Mouse (Mus musculus) limb, embryonic 14.5 days (tissue): ENCODE results near the gene Ccdc136. TPM values are rescaled to one million over a fixed set of nuclear protein-coding genes. Genes with fewer than 3 reads are reported as not detected.

Experiments used
- ATAC-seq: fragments of 200-750 bp; cut with Nextera tagmentation; 2 replicates; pipeline ENCODE4 v1.8.0; 2017; ENCODE audit warnings: low read depth, moderate number of reproducible peaks, moderate TSS enrichment; ENCODE audit not compliant: low FRiP score
- DNase-seq: peaks from one replicate; pipeline ENCODE4 v3.0.0-alpha.2; 2015; ENCODE audit warnings: low spot score
- H3K27ac ChIP-seq: fragments of 300-500 bp; sonication (generic); replicated peaks from 2 replicates; pipeline ENCODE4 v1.5.1; 2014; ENCODE audit warnings: low read depth, mild to moderate bottlenecking, low read length, moderate library complexity, mixed read lengths
- H3K27me3 ChIP-seq: fragments of 300-500 bp; sonication (generic); 2 replicates; pipeline ENCODE4 v1.6.1; 2014; ENCODE audit warnings: low read length, mixed read lengths; ENCODE audit not compliant: control insufficient read depth, insufficient read depth
- H3K36me3 ChIP-seq: fragments of 300-500 bp; sonication (generic); 2 replicates; pipeline ENCODE4 v1.6.1; 2014; ENCODE audit warnings: mild to moderate bottlenecking, low read length, moderate library complexity, mixed read lengths; ENCODE audit not compliant: control insufficient read depth, insufficient read depth
- H3K4me1 ChIP-seq: fragments of 300-500 bp; sonication (generic); 2 replicates; pipeline ENCODE4 v1.6.1; 2014; ENCODE audit warnings: antibody characterized with exemption, low read length, mixed read lengths; ENCODE audit not compliant: control insufficient read depth, insufficient read depth
- H3K4me2 ChIP-seq: fragments of 300-500 bp; sonication (generic); replicated peaks from 2 replicates; pipeline ENCODE4 v1.6.1; 2014; ENCODE audit warnings: low read depth, mild to moderate bottlenecking, low read length, moderate library complexity; ENCODE audit not compliant: severe bottlenecking
- H3K4me3 ChIP-seq: fragments of 300-500 bp; sonication (generic); replicated peaks from 2 replicates; pipeline ENCODE4 v1.5.1; 2014; ENCODE audit warnings: low read length
- H3K9ac ChIP-seq: fragments of 300-500 bp; sonication (generic); 2 replicates; pipeline ENCODE4 v1.6.1; 2014; ENCODE audit warnings: mild to moderate bottlenecking, low read depth, low read length, moderate library complexity; ENCODE audit not compliant: severe bottlenecking
- H3K9me3 ChIP-seq: fragments of 300-500 bp; sonication (generic); 2 replicates; pipeline ENCODE4 v1.6.1; 2016; ENCODE audit warnings: low read length; ENCODE audit not compliant: control insufficient read depth
- POLR2A ChIP-seq: fragments of 200-500 bp; IDR thresholded peaks from 2 replicates; pipeline ENCODE4 v1.8.0; 2012; ENCODE audit warnings: inconsistent platforms, mild to moderate bottlenecking, moderate library complexity, borderline replicate concordance; ENCODE audit not compliant: insufficient read depth, insufficient read length; ENCODE audit errors: extremely low read depth
- WGBS: fragments of 180-500 bp; shearing (Covaris S2); extraction: QIAGEN DNeasy Blood & Tissue Kit; methylation state at CpG from one replicate; pipeline ENCODE4 v1.1.7; 2014; 5-methylcytosine and 5-hydroxymethylcytosine counted together
- polyA plus RNA-seq, 2 experiments: library from polyadenylated mRNA; depleted of rRNA in 1 of 2; stranded (reverse) in 1 of 2; unstranded in 1 of 2; fragments of >200 nt; fragmentation: Nextera tagmentation in 1 of 2; extraction: Ambion mirVana in 1 of 2; gene quantifications; 2 replicates each; pipeline versions ENCODE4 v1.2.1 to v1.2.3; 2012 to 2014

Ccdc136 gene
- polyA plus RNA-seq, 2 experiments: 26.0 to 26.2 TPM

- no peaks in the 10 kb centered on the region for H3K9me3 ChIP-seq
- H3K36me3 ChIP-seq: peaks cover 3% of the 10 kb centered on the region
- H3K4me1 ChIP-seq: peaks cover 42% of the 10 kb centered on the region
- peak; percentile 53 for DNase-seq
- peak within 1 kb of the TSS; percentile 59 for H3K4me3 ChIP-seq
- peak within 1 kb of the TSS; percentile 58 for H3K9ac ChIP-seq
- peak within 1 kb of the TSS; percentile 63 for H3K4me2 ChIP-seq
- no peak for TF ChIP-seq POLR2A
- ATAC-seq: peak; percentile 25
- H3K27ac ChIP-seq: peak within 1 kb of the TSS; percentile 21
- under 1% methylated on average over 27 of the region's 77 CpGs for WGBS
- no peaks in the 10 kb centered on the region for H3K27me3 ChIP-seq
These were observed 37.1 kb downstream of the Ccdc136 start, which contains the start of gene Flnc for GRCm38 (mm10) chr6:29433038-29433803. Gene Flnc, plus strand, starts transcription at chr6:29433256.

DNA sequence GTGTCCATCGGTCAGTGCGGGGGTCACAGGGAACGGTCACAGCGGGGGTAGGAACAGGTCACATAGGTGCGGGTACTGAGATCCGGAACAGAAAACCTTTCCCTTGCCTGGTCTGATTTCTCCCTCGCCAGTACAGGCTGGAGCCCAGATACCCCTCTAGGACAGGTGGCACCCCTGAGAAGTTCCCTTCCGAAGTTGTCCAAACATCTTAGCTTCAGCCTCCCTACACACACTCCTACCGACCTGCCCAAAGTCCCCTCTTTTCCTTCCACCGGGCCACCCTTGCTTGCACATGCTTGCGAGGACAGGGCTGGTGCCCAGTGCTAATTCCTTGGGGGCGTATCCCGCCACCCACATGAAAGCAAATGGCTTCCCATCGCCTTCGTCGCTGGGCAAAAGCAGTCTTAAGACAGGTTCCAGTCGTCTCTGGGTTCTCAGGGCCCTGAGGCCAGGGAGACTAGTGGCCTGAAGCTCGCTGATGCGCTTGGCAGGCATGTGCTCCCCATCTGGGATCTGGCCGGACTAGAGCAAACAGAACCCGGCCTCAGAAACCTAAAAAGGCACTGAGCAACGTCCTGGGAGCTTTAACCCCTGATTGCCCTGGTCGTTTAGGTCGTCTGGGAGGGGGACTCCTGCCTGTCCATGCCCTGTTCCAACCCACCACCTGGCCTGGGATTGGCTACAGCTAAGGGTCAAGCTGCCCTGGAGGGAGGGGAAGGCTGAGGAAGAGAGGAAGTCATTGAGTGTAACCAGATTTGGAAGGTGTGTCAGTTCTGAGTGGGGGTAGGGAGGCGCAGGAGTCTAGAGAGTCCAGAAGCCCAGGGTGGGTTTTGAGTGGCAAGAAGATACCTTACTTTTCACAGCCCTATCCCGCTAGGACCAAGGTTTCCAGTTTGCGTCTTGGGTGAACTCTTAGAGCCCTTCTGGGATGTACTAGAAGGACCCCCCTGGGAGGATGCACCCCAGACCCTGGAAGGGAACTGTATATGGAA, 38.0 kb downstream of the Ccdc136 start:
- WGBS: 6% methylated on average over 26 of the region's 27 CpGs
- peak overlapping the region; percentile 59 for H3K4me3 ChIP-seq
- peaks cover 12% of the 10 kb centered on the region for H3K36me3 ChIP-seq
- no peaks in the 10 kb centered on the region for H3K27me3 ChIP-seq
- ATAC-seq (no peak), DNase-seq (peak; percentile 40)
- peaks cover 42% of the 10 kb centered on the region for H3K4me1 ChIP-seq
- no peaks in the 10 kb centered on the region for H3K9me3 ChIP-seq
- TF ChIP-seq POLR2A: no peak
- H3K9ac ChIP-seq: peak overlapping the region; percentile 58
- peak overlapping the region; percentile 63 for H3K4me2 ChIP-seq
- H3K27ac ChIP-seq: peak overlapping the region; percentile 83

- Histone ChIP-seq H3K27ac (peak overlapping the region; percentile 83), H3K4me1 (peaks cover 42% of the 10 kb centered on the region), H3K9me3 (no peaks in the 10 kb centered on the region), H3K4me3 (peak overlapping the region; percentile 59), H3K27me3 (no peaks in the 10 kb centered on the region), H3K36me3 (peaks cover 20% of the 10 kb centered on the region), H3K9ac (peak overlapping the region; percentile 58), H3K4me2 (peak overlapping the region; percentile 63)
- ATAC-seq: peak; percentile 69
- WGBS: 6% methylated on average over 10 of the region's 13 CpGs
- DNase-seq: peak; percentile 82
- TF ChIP-seq POLR2A: no peak
These were observed 39.0 kb downstream of the Ccdc136 start for GRCm38 (mm10) chr6:29434911-29435691.

- H3K9ac ChIP-seq: peak overlapping the region; percentile 53
- TF ChIP-seq POLR2A: no peak
- H3K36me3 ChIP-seq: peaks cover 28% of the 10 kb centered on the region
- H3K9me3 ChIP-seq: no peaks in the 10 kb centered on the region
- WGBS: 16% methylated on average over 4 of the region's 6 CpGs
- no peaks in the 10 kb centered on the region for H3K27me3 ChIP-seq
- H3K27ac ChIP-seq: peak overlapping the region; percentile 83
- H3K4me2 ChIP-seq: peak overlapping the region; percentile 63
- peak overlapping the region; percentile 59 for H3K4me3 ChIP-seq
- DNase-seq: peak; percentile 87
- ATAC-seq: peak; percentile 71
- H3K4me1 ChIP-seq: peaks cover 42% of the 10 kb centered on the region
These were observed 39.9 kb downstream of the Ccdc136 start for GRCm38 (mm10) chr6:29435940-29436451.
